Mouse (Mus musculus) thymus, postnatal 0 days (tissue): ENCODE measurements around the gene Cdon. TPM values are rescaled to one million over a fixed set of nuclear protein-coding genes. Genes with fewer than 3 reads are reported as not detected.

Experiments
- DNase-seq: peaks from one replicate; pipeline ENCODE4 v3.0.0-alpha.2; 2015; ENCODE audit warnings: low spot score
- polyA plus RNA-seq: library from polyadenylated mRNA; unstranded; fragments of >200 nt; fragmentation: Nextera tagmentation; extraction: Ambion mirVana; gene quantifications from 2 replicates; pipeline ENCODE4 v1.2.1, GENCODE M21; 2015

Cdon gene
- polyA plus RNA-seq, 1 experiment from 2014 or later = 2.0 TPM

- no peak for DNase-seq
These were observed 118.2 kb downstream of the Cdon start for GRCm38 (mm10) chr9:35539001-35539750.

GRCm38 (mm10) chr9:35541024-35541423 is 120.1 kb downstream of the Cdon start:
- DNase-seq = no peak

GRCm38 (mm10) chr9:35541488-35541887 is 120.6 kb downstream of the Cdon start:
- peak; percentile 78 for DNase-seq

GRCm38 (mm10) chr9:35541941-35542340 is 121.0 kb downstream of the Cdon start:
- no peak for DNase-seq

- DNase-seq = no peak
These were observed 122.4 kb downstream of the Cdon start for GRCm38 (mm10) chr9:35543099-35543860.

- DNase-seq = no peak
These were observed 123.7 kb downstream of the Cdon start for GRCm38 (mm10) chr9:35544666-35545065.

- no peak for DNase-seq
These were observed 124.8 kb downstream of the Cdon start for GRCm38 (mm10) chr9:35545704-35546103.

- peak; percentile 24 for DNase-seq
These were observed 125.8 kb downstream of the Cdon start for GRCm38 (mm10) chr9:35546745-35547144.

- no peak for DNase-seq
These were observed 127.5 kb downstream of the Cdon start for GRCm38 (mm10) chr9:35548455-35548854.

- no peak for DNase-seq
These were observed 135.7 kb downstream of the Cdon start for GRCm38 (mm10) chr9:35556494-35557102.

Other genes with a start within 250 kb of the Cdon start
- 64.3 and 69.3 TPM in 2 replicates for gene Dcps, start 245.1 kb upstream of the Cdon start, polyA plus RNA-seq
- gene Srpr, start 221.0 kb upstream of the Cdon start, polyA plus RNA-seq = 93.5 and 101 TPM in 2 replicates
- gene Tirap, start 220.8 kb upstream of the Cdon start, polyA plus RNA-seq = 2.9 and 3.1 TPM in 2 replicates
- 28.7 and 35.7 TPM in 2 replicates for gene Foxred1, start 210.1 kb upstream of the Cdon start, polyA plus RNA-seq
- gene Fam118b, start 153.3 kb upstream of the Cdon start, polyA plus RNA-seq = 33.1 and 35.1 TPM in 2 replicates
- 34.7 and 39.2 TPM in 2 replicates for gene Rpusd4, start 153.3 kb upstream of the Cdon start, polyA plus RNA-seq
- gene Gm1113, start 97.1 kb downstream of the Cdon start, polyA plus RNA-seq = 0.07 TPM in 1 of 2 replicates, not detected in the other
- gene Ddx25, start 137.4 kb downstream of the Cdon start, polyA plus RNA-seq = 0.18 and 0.31 TPM in 2 replicates
- 26.6 and 27.7 TPM in 2 replicates for gene Pus3, start 137.5 kb downstream of the Cdon start, polyA plus RNA-seq
- 0.78 and 1.3 TPM in 2 replicates for gene Pate2, start 149.2 kb downstream of the Cdon start, polyA plus RNA-seq
- gene Hyls1, start 149.3 kb downstream of the Cdon start, polyA plus RNA-seq = 19.4 and 21.6 TPM in 2 replicates
- gene Pate4, start 190.8 kb downstream of the Cdon start, polyA plus RNA-seq = 0.17 TPM in 1 of 2 replicates, not detected in the other
- gene Pate3, start 227.1 kb downstream of the Cdon start, polyA plus RNA-seq = not detected in 2 replicates